Mouse (Mus musculus): ENCODE results near the gene Mdm2.
A peak's percentile ranks its signal among the peaks of the same experiment; 100 is the strongest.
"Not testable (repeated sequence)": the region's sequence is repeated elsewhere in the genome, so short reads cannot be mapped to it uniquely, and the experiment has no call there.

Mdm2 gene

GRCm38 (mm10) chr10:117710604-117711141, at the start of gene Mdm2:
TSS of gene Mdm2 (minus strand) at chr10:117710758.
- DNase-seq (ENCODE audit: low spot score in 2 of 2): peak; percentile 74 to 95

DNA sequence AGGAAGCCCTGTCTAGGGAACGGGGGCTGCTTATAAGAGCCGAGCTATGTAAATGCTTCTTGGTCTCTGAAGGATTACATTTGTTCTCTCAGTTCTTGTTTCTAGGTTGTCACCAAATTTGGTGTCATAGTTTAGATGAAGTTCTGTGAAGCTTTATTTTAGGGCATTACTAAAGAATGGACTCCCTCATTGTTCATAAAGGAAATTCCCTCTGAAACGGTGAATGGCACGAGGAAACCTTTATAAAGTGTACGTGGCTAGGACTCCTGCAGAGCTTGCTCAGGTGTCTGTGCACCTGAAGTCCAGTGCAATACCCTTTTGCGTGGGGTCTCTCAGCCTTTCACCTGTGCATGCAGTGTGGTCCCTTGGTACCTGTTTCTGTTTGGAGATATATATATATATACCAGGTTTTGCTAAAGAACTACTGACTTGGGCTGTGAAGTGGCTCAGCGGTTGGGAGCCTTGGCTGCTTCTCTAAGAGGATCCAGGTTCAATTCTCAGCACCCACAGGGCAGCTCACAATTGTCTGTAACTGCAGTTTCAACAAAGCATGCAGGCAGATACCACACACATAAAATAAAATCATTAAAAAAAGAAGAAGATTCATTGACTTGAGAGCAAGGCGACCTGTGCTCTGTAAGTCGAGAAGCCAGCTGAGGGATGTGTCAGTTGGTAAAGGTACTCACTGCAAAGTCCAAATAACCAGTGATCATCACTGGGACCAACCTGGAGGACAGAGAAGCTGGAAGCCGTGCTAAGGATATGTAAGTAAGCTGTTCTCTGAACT, 49.5 kb upstream of the Mdm2 start:
- no peak for DNase-seq (ENCODE audit: low spot score in 2 of 2)

DNA sequence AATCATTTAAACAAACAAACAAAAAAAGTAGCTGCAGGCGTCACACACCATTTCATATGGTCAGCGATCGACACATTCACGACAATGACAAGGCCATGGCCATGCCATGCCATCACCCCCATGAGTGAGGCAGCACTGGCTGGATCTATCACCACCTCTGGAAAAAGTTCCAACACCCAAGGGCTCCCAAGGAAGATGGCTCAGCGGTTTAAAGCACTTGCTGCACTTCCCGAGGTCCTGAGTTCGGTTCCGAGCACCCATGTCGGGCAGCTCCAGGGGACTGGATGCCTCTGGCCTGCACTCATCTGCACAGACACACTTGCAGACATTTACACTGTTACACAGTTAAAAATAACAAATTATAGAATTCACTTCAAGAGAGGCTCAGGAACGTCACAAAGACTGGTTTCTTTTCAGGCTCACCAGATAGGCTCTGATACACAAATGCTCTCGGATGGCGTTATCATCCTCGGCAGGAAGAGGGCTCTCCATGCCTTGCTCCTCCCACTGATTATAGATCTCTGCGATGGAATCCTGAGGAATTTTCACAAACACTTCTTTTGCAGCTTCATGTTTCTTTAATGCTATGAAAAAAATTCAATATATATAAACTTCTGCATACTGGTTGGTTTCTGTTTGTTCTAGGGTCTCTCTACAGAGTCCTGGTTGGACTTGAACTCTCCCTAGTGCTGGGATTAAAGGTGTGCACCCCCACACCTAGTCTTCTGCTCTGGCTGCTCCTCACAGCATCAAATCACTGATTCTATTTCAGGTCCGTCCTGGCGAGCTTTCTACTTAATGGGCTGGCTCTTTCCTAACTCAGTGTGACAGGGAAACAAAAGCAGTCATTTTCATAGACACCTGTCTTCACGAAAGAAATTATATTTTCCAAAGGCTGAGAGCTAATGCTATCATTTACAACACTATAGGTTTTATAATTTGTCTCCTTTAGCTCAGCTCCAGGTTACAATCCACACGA, 48.5 kb upstream of the Mdm2 start:
- DNase-seq (ENCODE audit: low spot score in 2 of 2): no peak

- DNase-seq (ENCODE audit: low spot score in 2 of 2): not testable (repeated sequence)
Observed at GRCm38 (mm10) chr10:117758344-117758743, 47.8 kb upstream of the Mdm2 start.

DNA sequence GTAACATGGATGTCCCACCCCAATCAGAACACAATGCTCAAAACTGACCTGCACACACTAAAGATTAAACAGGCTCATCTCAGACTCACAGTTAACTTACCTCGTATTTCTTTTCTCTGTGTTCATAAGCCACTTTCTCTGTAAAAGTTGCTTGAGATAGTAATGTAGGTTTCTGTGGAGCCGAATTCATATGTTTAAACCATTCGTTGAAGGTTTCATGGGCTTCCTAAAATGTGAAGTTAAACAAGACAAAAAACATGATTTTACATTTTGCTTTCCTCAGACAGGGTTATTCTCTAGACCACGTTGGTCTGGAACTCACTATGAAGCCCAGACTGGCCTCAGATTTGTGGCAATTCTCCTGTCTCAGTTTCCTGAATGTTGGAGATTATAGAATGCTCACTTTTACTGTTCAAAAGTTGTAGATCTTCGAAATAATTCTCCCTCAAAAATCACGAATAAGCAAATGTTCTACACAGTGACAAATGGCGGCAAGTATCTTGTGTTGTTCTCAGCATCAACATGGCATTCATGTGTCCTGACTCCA, 47.3 kb upstream of the Mdm2 start:
- no peak for DNase-seq (ENCODE audit: low spot score in 2 of 2)

GRCm38 (mm10) chr10:117757259-117757658, 46.7 kb upstream of the Mdm2 start:
- DNase-seq (ENCODE audit: low spot score in 2 of 2): no peak

- no peak for DNase-seq (ENCODE audit: low spot score in 2 of 2)
Observed at GRCm38 (mm10) chr10:117756784-117757183, 46.2 kb upstream of the Mdm2 start.

DNA sequence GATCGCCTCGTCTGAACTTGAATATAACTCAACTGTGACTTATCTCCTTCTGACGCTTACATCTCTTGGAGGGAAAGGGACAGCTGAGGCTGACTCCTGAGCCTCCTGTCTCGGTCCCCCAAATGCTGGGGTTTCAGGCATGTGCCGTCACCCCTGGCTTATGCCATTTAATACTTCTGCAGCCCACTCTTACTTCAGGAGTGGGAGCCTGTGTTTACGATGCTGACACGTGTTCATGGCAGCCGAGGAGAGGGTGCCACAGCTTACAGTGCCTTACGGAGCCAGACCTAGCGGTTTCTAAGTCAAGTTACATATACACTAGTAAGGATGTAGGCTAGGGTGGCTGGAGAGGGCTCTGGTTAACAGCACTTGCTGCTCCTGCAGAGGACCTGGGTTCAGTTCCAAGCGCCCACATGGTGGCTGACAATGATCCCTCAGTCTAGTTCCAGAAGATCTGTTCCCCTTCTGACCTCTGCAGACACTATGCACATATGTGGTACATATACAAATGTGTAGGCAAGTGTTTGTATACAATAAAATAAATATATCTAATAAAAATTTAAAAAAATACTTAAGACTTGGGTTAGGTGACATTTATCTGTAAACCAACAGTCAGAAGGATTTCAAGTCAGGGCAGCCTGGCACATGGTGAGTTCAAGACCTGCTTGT, 45.4 kb upstream of the Mdm2 start:
- no peak for DNase-seq (ENCODE audit: low spot score in 2 of 2)

GRCm38 (mm10) chr10:117755086-117755798, 44.7 kb upstream of the Mdm2 start:
- no peak for DNase-seq (ENCODE audit: low spot score in 2 of 2)

GRCm38 (mm10) chr10:117754609-117754940, 44.0 kb upstream of the Mdm2 start:
- no peak for DNase-seq (ENCODE audit: low spot score in 2 of 2)

GRCm38 (mm10) chr10:117753711-117754608, 43.4 kb upstream of the Mdm2 start:
- no peak for DNase-seq (ENCODE audit: low spot score in 2 of 2)

DNA sequence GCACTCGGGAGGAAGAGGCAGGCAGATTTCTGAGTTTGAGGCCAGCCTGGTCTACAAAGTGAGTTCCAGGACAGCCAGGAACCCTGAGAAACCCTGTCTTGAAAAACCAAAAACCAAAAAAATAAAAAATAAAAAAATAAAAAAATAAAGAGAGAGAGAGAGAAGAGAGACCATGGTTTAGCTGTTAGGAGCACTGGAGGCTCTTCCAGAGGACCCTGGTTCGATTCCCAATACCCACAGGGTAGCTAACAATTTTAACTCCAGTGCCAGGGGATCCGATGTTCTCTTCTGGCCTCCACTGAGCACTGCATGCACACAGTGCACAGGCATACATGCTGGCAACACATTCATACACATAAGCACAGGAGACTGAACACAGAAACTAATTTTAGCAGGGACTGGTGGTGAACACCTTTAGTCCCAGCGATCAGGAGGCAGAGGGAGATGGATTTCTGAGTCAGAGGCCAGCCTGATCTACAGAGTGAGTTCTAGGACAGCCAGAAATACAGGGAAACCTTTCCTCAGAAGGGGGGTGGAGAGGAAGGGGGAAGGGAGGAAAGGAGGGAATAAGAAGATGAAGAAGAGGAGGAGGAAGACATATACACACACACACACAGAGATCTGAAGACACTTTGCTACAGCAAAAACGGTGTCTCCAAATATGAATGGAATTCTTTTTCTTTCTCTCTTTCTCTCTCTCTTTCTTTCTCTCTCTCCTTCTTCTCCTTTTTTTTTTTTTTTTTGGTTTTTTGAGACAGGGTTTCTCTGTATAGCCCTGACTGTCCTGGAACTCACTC, 42.5 kb upstream of the Mdm2 start:
- no peak for DNase-seq (ENCODE audit: low spot score in 2 of 2)

DNA sequence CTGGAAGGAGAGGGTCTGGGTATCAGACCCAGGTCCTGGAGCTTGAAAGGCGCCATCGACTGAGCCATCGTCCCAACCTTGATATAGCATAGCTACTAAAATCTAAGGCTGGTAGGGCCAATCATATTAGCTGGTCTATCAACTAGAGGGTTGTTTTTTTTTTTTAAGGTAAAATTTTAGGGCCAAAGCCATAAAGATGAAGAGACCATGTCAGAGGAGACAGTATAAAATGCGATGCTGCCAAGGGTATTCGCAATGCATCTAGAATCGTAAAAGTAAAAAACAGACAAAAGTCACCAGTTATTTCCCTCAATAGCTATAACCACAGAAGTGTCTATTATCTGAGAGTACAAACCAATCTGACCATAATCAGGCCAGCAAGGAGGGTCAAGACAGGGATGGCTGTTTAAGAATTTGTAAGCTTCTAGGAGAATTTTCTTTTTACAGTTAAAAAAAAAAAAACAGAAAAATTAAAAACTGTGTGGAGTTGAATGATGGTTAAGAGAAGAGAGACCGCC, 41.8 kb upstream of the Mdm2 start:
- DNase-seq (ENCODE audit: low spot score in 2 of 2): no peak

DNA sequence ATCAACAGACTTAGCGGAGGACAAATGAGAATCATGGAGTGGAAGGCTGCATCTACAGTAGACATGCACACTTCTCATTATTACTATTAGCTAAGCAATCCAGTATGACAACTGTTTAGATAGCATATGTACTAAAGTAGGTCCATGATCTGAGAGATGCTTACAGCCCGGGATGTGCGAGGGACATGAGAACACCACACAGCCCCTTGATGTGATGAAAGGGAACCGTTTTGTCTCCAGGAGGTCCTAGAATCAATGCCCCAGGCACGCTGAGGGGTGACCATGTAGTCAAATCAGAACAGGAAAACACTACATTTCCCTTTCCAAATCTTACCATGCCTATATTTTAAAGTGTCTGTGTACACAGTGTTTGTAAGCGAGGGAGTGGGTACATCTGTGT, 41.2 kb upstream of the Mdm2 start:
- no peak for DNase-seq (ENCODE audit: low spot score in 2 of 2)

DNA sequence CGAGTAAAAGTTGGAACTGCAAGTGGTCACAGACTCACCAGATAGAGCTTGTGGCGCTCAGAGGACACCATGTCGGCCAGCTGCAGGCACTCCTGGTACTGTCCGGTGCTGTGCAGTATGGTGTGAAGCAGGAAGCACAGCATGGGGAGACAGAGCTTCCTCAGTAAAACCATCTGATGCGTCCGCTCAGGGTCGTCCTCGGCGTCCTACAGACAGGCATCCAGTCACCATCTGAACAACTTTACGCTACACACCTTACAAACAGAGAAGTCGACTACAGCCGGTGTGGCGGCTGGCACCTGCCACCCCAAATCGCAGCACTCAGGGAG, 40.7 kb upstream of the Mdm2 start:
- no peak for DNase-seq (ENCODE audit: low spot score in 2 of 2)

GRCm38 (mm10) chr10:117750529-117751281, 40.1 kb upstream of the Mdm2 start:
- no peak for DNase-seq (ENCODE audit: low spot score in 2 of 2)

DNA sequence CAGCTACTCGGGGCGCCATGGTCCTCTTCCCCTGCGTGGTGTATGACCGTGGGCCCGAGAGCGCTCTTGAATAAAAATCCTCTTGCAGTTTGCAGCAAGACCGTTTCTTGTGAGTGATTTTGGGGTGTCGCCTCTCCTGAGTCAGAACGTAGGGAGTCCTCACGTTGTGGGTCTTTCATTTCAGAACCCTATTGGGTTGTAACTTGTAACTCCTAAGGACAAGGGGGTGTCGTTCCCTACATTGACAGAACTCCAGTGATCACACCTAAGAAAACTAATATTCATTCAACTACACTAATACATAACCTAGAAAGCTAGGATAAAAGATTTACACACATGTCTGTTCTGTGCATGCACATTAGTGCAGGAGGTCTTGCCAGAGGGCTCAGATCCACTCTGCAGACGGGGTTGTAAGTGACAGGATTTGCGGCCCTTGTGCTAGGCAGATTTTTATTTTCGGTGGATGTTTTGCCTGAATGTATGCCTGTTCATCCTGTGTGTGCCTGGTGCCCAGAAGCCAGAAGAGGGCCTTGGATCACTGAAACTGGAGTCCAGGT, 39.3 kb upstream of the Mdm2 start:
- DNase-seq (ENCODE audit: low spot score in 2 of 2): no peak

DNA sequence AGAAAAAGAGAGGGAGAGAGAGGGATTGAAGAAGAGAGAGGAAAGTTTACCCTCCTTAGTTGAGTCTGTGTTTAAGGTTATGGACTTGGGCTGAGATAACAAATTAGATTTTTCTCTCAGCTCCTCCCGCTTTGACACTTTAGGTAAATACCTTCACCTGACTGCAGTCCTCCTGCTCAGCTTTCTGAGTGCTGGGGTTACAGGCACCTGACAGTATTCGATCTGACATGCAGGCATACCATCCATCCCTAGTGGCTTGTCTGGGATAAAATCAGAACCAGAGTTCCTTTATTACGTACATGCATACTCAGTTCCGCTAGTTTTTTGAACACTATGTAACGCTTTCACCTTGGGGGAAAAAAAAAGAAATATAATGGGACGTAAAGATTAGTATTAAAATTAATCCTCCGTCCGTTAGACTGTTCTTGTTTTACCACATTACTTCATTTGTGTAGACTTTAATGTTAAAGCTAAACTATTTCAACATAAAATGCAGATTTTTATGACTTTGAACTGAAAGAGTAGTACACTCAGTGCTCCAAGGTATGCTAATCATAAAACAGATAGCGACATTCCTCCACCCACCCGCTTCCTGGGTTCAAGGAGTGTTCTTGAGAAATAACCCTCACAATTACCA, 38.6 kb upstream of the Mdm2 start:
- no peak for DNase-seq (ENCODE audit: low spot score in 2 of 2)

Measured in left cerebral cortex, adult 9 months (tissue).